Mouse (Mus musculus): ENCODE results near the gene Dffa. TPM values are rescaled to one million over a fixed set of nuclear protein-coding genes. Genes with fewer than 3 reads are reported as not detected.
A peak's percentile ranks its signal among the peaks of the same experiment; 100 is the strongest.

Dffa gene
- polyA plus RNA-seq, 1 experiment from 2014 or later, result 24.6 TPM

DNA sequence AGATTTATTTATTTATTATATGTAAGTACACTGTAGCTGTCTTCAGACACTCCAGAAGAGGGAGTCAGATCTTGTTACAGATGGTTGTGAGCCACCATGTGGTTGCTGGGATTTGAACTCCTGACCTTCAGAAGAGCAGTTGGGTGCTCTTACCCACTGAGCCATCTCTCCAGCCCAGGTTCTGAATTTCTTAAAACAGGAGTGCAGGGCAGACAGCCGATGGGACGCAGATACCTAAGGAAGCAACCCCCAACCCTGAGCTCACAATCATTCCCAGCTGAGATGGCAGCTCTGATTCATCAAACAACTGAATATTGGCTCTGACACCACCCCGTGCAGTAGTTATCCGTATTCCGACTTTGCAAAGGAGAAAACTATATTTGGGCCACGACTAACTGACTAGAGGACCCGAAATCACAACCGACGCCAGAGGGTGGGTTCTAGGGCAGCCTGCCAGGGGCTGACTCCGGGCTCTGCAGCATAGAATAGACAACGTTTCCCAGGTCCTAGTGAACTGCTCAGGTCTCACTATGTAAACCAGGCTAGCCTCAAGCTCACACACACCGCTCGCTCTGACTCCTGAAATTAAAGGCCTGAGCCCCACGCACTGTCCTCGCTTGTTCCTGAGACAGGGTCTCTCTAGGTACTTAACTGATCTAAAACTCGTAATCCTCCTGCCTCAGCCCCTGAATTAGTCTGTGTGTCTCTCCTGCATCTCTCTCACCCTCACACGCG lies 32.3 kb downstream of the Dffa start:
- Histone ChIP-seq H3K4me2 (ENCODE audit: low read length) (peak overlapping the region; percentile 83), H3K27ac (ENCODE audit: low read depth, low read length) (no peak overlapping the region), H3K9me3 (ENCODE audit: control insufficient read depth, low read length) (no peaks in the 10 kb centered on the region), H3K4me1 (ENCODE audit: control insufficient read depth, insufficient read depth, low read depth, low read length) (peaks cover 8% of the 10 kb centered on the region), H3K4me3 (ENCODE audit: low read length) (peak overlapping the region; percentile 67), H3K27me3 (replicated peaks; ENCODE audit: control insufficient read depth, insufficient read depth, low read length) (no peaks in the 10 kb centered on the region), H3K9ac (ENCODE audit: low read depth, low read length) (peak overlapping the region; percentile 73), H3K36me3 (ENCODE audit: control insufficient read depth, insufficient read depth, low read length) (0 out of 2 replicates have a peak, but pooled peaks cover 2% of the 10 kb centered on the region)
- ATAC-seq, result no peak
- 65% methylated on average over 18 of the region's 18 CpGs for WGBS

DNA sequence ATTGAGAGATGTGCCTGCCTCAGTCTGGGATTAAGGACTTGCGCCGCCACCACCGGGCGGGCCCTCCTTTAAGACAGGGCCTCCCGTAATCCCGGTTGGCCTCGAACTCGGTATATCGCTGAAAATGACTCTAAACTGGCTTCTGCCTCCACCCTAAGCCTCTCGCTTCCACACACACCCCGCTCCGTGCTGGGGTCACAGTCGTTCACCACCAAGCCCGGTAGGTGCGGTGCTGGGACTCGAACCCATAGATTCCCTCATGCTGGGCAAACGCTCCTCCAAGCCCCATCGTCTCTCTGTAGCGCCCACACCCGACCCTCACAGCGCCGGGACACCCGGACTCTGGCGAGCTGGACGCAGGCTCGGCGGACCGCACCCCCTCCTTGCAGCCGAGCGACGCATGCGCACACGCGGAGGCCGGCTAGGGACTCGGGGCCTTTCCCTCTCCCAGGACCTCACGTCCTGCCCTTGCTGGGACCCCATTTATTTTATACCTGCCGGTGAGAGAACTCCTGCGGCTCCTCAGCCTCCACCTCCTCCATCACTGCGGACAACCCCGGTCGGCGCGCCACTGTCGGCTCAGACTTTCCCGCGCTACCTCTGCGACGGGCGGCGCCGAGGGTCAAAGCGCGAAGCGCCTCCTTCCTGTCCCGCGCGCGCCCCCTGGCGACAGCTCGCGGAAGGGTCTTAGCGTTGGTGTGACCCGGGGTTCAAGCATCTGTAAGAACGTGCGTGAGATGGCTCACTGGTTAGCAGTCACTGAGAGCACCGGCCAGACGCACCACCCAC lies 33.2 kb downstream of the Dffa start, which contains the start of gene Cenps:
Cenps (minus strand) TSS at position 648 of the 789 bp plus-strand sequence.
- Histone ChIP-seq H3K9me3 (ENCODE audit: control insufficient read depth, low read length) (no peaks in the 10 kb centered on the region), H3K9ac (ENCODE audit: low read depth, low read length) (peak within 1 kb of the TSS; percentile 73), H3K27me3 (replicated peaks; ENCODE audit: control insufficient read depth, insufficient read depth, low read length) (no peaks in the 10 kb centered on the region), H3K4me1 (ENCODE audit: control insufficient read depth, insufficient read depth, low read depth, low read length) (peaks cover 8% of the 10 kb centered on the region), H3K36me3 (ENCODE audit: control insufficient read depth, insufficient read depth, low read length) (no peaks in the 10 kb centered on the region), H3K27ac (ENCODE audit: low read depth, low read length) (peak within 1 kb of the TSS; percentile 76), H3K4me2 (ENCODE audit: low read length) (peak within 1 kb of the TSS; percentile 83), H3K4me3 (ENCODE audit: low read length) (peak within 1 kb of the TSS; percentile 67)
- 1% methylated on average over 67 of the region's 68 CpGs for WGBS
- ATAC-seq, result peak; percentile 92

GRCm38 (mm10) chr4:149138515-149138914 lies 34.6 kb downstream of the Dffa start:
- Histone ChIP-seq H3K9me3 (ENCODE audit: control insufficient read depth, low read length) (no peaks in the 10 kb centered on the region), H3K9ac (ENCODE audit: low read depth, low read length) (no peak overlapping the region), H3K27me3 (replicated peaks; ENCODE audit: control insufficient read depth, insufficient read depth, low read length) (no peaks in the 10 kb centered on the region), H3K4me2 (ENCODE audit: low read length) (no peak overlapping the region), H3K27ac (ENCODE audit: low read depth, low read length) (no peak overlapping the region), H3K36me3 (ENCODE audit: control insufficient read depth, insufficient read depth, low read length) (no peaks in the 10 kb centered on the region), H3K4me1 (ENCODE audit: control insufficient read depth, insufficient read depth, low read depth, low read length) (peaks cover 8% of the 10 kb centered on the region), H3K4me3 (ENCODE audit: low read length) (no peak overlapping the region)
- ATAC-seq, result no peak
- 84% methylated on average over 8 of the region's 8 CpGs for WGBS

DNA sequence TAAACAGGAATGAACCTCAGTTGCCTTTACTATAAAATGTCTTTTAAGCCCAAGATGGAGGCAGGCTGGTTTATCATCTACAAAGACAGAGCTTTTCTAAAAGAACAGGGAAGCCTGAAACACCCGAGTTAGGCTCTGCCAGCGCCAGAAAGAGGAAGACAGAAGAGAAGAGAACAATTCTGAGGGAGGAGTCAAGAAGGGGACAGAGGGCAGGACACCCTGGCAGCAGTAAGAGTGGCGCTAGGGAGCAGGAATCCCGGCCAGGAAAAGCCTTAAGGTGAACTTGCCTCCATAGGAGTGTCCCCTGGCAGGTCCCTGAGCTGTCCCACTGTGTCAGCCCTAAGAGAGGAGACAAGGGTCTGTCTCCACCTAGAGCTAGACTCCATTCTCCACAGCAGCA lies 39.6 kb downstream of the Dffa start:
- H3K4me2 ChIP-seq (ENCODE audit: low read length), result no peak overlapping the region
- no peaks in the 10 kb centered on the region for H3K27me3 ChIP-seq (replicated peaks; ENCODE audit: control insufficient read depth, insufficient read depth, low read length)
- ATAC-seq, result no peak
- WGBS, result 34% methylated on average over 4 of the region's 4 CpGs
- no peak overlapping the region for H3K9ac ChIP-seq (ENCODE audit: low read depth, low read length)
- H3K9me3 ChIP-seq (ENCODE audit: control insufficient read depth, low read length), result no peaks in the 10 kb centered on the region
- no peaks in the 10 kb centered on the region for H3K36me3 ChIP-seq (ENCODE audit: control insufficient read depth, insufficient read depth, low read length)
- peaks cover 2% of the 10 kb centered on the region; the same call in 1 of the 2 replicates for H3K4me1 ChIP-seq (ENCODE audit: control insufficient read depth, insufficient read depth, low read depth, low read length)
- H3K4me3 ChIP-seq (ENCODE audit: low read length), result no peak overlapping the region
- no peak overlapping the region for H3K27ac ChIP-seq (ENCODE audit: low read depth, low read length)

GRCm38 (mm10) chr4:149144459-149144858 lies 40.5 kb downstream of the Dffa start:
- Histone ChIP-seq H3K4me1 (ENCODE audit: control insufficient read depth, insufficient read depth, low read depth, low read length) (peaks cover 2% of the 10 kb centered on the region; the same call in 1 of the 2 replicates), H3K36me3 (ENCODE audit: control insufficient read depth, insufficient read depth, low read length) (peaks cover 2% of the 10 kb centered on the region; the same call in 1 of the 2 replicates), H3K9me3 (ENCODE audit: control insufficient read depth, low read length) (no peaks in the 10 kb centered on the region), H3K4me2 (ENCODE audit: low read length) (no peak overlapping the region), H3K4me3 (ENCODE audit: low read length) (no peak overlapping the region), H3K27ac (ENCODE audit: low read depth, low read length) (0 out of 2 replicates have a peak overlapping the region, but pooled peaks have one; percentile 29), H3K27me3 (replicated peaks; ENCODE audit: control insufficient read depth, insufficient read depth, low read length) (no peaks in the 10 kb centered on the region), H3K9ac (ENCODE audit: low read depth, low read length) (no peak overlapping the region)
- ATAC-seq, result peak; percentile 90
- 7% methylated on average over 3 of the region's 3 CpGs for WGBS

- Histone ChIP-seq H3K27ac (ENCODE audit: low read depth, low read length) (no peak overlapping the region), H3K4me1 (ENCODE audit: control insufficient read depth, insufficient read depth, low read depth, low read length) (peaks cover 2% of the 10 kb centered on the region; the same call in 1 of the 2 replicates), H3K9ac (ENCODE audit: low read depth, low read length) (no peak overlapping the region), H3K4me3 (ENCODE audit: low read length) (no peak overlapping the region), H3K36me3 (ENCODE audit: control insufficient read depth, insufficient read depth, low read length) (peaks cover 2% of the 10 kb centered on the region), H3K27me3 (replicated peaks; ENCODE audit: control insufficient read depth, insufficient read depth, low read length) (no peaks in the 10 kb centered on the region), H3K9me3 (ENCODE audit: control insufficient read depth, low read length) (no peaks in the 10 kb centered on the region), H3K4me2 (ENCODE audit: low read length) (no peak overlapping the region)
- no peak for ATAC-seq
- 78% methylated on average over 4 of the region's 4 CpGs for WGBS
Observed at GRCm38 (mm10) chr4:149145151-149145550, 41.2 kb downstream of the Dffa start.

- 85% methylated on average over 7 of the region's 7 CpGs for WGBS
- peaks cover 2% of the 10 kb centered on the region; the same call in 1 of the 2 replicates for H3K4me1 ChIP-seq (ENCODE audit: control insufficient read depth, insufficient read depth, low read depth, low read length)
- H3K4me3 ChIP-seq (ENCODE audit: low read length), result no peak overlapping the region
- H3K27me3 ChIP-seq (replicated peaks; ENCODE audit: control insufficient read depth, insufficient read depth, low read length), result no peaks in the 10 kb centered on the region
- H3K9ac ChIP-seq (ENCODE audit: low read depth, low read length), result no peak overlapping the region
- H3K4me2 ChIP-seq (ENCODE audit: low read length), result no peak overlapping the region
- peaks cover 16% of the 10 kb centered on the region for H3K36me3 ChIP-seq (ENCODE audit: control insufficient read depth, insufficient read depth, low read length)
- no peaks in the 10 kb centered on the region for H3K9me3 ChIP-seq (ENCODE audit: control insufficient read depth, low read length)
- no peak for ATAC-seq
- no peak overlapping the region for H3K27ac ChIP-seq (ENCODE audit: low read depth, low read length)
Observed at GRCm38 (mm10) chr4:149147528-149147927, 43.6 kb downstream of the Dffa start.

DNA sequence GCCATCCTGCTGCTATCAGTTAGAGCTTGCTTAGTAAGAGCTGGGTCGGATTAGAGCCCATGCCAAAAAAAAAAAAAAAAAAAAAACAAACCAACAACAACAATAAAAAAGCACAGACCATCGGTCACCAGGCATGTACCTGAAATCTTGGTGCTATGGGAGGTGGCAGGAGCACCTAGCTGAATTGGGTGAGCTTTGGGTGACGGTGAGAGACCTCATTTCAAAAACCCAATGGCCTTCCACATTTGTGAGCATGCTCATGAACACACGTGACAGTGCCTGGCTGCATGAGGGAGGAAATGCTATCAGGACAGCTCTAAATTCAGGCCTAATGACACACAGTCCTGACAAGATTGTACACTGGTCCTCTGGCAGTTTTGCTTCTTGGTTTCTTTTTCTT lies 44.1 kb downstream of the Dffa start:
- Histone ChIP-seq H3K9ac (ENCODE audit: low read depth, low read length) (no peak overlapping the region), H3K36me3 (ENCODE audit: control insufficient read depth, insufficient read depth, low read length) (peaks cover 16% of the 10 kb centered on the region), H3K4me2 (ENCODE audit: low read length) (no peak overlapping the region), H3K27me3 (replicated peaks; ENCODE audit: control insufficient read depth, insufficient read depth, low read length) (no peaks in the 10 kb centered on the region), H3K4me1 (ENCODE audit: control insufficient read depth, insufficient read depth, low read depth, low read length) (peaks cover 2% of the 10 kb centered on the region; the same call in 1 of the 2 replicates), H3K4me3 (ENCODE audit: low read length) (no peak overlapping the region), H3K27ac (ENCODE audit: low read depth, low read length) (no peak overlapping the region), H3K9me3 (ENCODE audit: control insufficient read depth, low read length) (no peaks in the 10 kb centered on the region)
- no peak for ATAC-seq
- 75% methylated on average over 4 of the region's 4 CpGs for WGBS

DNA sequence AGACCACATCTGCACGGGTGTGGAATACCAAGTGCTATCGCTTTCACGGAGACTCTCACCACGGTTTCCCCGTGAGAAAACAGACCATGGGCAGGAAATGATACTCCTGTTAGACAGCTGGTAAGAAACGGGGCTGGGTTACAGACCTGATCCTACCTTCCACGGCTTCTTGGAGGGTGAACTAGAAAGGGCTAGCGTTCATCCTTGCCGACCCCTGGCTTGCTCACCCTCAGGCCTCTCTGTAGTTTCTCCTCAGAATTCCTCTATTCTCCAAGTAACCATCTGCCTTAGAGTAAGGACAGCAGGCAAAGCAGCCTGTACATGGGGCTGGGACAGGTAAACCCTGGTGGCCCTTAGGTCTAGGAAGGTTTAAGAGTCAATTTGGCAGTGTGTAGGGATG lies 45.2 kb downstream of the Dffa start:
- H3K4me3 ChIP-seq (ENCODE audit: low read length), result no peak overlapping the region
- H3K4me1 ChIP-seq (ENCODE audit: control insufficient read depth, insufficient read depth, low read depth, low read length), result peaks cover 2% of the 10 kb centered on the region; the same call in 1 of the 2 replicates
- H3K9ac ChIP-seq (ENCODE audit: low read depth, low read length), result no peak overlapping the region
- H3K36me3 ChIP-seq (ENCODE audit: control insufficient read depth, insufficient read depth, low read length), result peaks cover 24% of the 10 kb centered on the region
- ATAC-seq, result no peak
- 82% methylated on average over 9 of the region's 9 CpGs for WGBS
- no peak overlapping the region for H3K4me2 ChIP-seq (ENCODE audit: low read length)
- H3K9me3 ChIP-seq (ENCODE audit: control insufficient read depth, low read length), result no peaks in the 10 kb centered on the region
- H3K27ac ChIP-seq (ENCODE audit: low read depth, low read length), result no peak overlapping the region
- H3K27me3 ChIP-seq (replicated peaks; ENCODE audit: control insufficient read depth, insufficient read depth, low read length), result no peaks in the 10 kb centered on the region

All from hindbrain, embryonic 16.5 days (tissue).